Mouse (Mus musculus): ENCODE measurements around the gene F5. TPM values are rescaled to one million over a fixed set of nuclear protein-coding genes. Genes with fewer than 3 reads are reported as not detected.

Gene F5
- 59.4 and 67.1 TPM in 2 replicates for total RNA-seq (2023)

DNA sequence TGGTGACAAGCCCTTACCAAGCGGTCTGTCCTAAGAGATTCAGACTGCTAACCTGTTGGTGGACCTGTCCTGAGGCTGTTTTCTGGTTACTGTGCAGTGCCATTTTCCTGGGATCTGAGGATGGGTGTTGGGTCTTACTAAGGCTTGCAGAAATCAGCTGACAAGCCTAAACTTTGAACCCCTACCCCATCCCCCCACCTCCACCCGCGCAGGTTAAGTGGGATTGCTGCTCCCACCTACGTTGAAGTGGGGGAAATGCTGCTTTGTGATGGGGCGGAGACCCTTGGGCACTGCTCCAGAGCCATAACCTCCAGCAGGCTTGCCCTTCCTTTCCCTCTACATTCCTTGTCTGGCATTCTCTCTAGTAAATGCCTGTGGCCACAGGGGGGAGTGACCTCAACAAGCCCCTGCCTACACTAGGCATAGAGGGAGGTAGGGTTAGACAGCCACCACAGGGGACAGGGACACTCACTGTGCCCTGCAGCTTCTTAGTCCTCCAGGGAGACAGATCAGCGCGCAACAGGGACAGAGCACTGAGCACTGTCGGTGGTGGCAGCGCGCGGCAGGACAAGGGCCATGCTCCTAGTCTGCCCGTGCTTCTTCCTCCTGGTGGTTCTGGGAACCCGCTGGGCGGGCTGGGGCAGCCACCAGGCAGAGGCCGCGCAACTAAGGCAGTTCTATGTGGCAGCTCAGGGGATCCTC lies at the start of gene F5:
F5 (plus strand) TSS at position 452 of the 702 bp plus-strand sequence.

GRCm38 (mm10) chr1:164114947-164115493 lies 36.6 kb upstream of the F5 start, which contains the start of gene Selp:
Gene Selp, plus strand, starts transcription at chr1:164115264.

GRCm38 (mm10) chr1:164248465-164249331 lies 97.1 kb downstream of the F5 start, which contains the start of gene Slc19a2:
Gene Slc19a2, plus strand, starts transcription at chr1:164249046.

Other genes with a start within 250 kb of the F5 start
- 19.1 and 20.4 TPM in 2 replicates for gene Scyl3, start 222.7 kb upstream of the F5 start, total RNA-seq (2023)
- 6.9 and 10.5 TPM in 2 replicates for gene BC055324, start 157.0 kb upstream of the F5 start, total RNA-seq (2023)
- gene Mettl18, start 156.9 kb upstream of the F5 start, total RNA-seq (2023), result 1.7 and 2.4 TPM in 2 replicates
- 0.52 and 0.92 TPM in 2 replicates for gene Sele, start 103.6 kb upstream of the F5 start, total RNA-seq (2023)
- gene Sell, start 89.9 kb upstream of the F5 start, total RNA-seq (2023), result 440 and 554 TPM in 2 replicates
- 30.6 and 35.7 TPM in 2 replicates for gene Selp, start 36.6 kb upstream of the F5 start, total RNA-seq (2023)
- 4.3 and 7.7 TPM in 2 replicates for gene Slc19a2, start 97.2 kb downstream of the F5 start, total RNA-seq (2023)
- 2.9 and 5.1 TPM in 2 replicates for gene Ccdc181, start 123.7 kb downstream of the F5 start, total RNA-seq (2023)
- gene Nme7, start 152.3 kb downstream of the F5 start, total RNA-seq (2023), result 4.2 and 5.3 TPM in 2 replicates
- 17.2 and 20.1 TPM in 2 replicates for gene Blzf1, start 155.7 kb downstream of the F5 start, total RNA-seq (2023)

All from neutrophil, adult 65 days (primary cell).